Comparison of ENCODE assay signal across 18 mouse cellular contexts in genomic region chr14:20068365-20068764, GRCm38 (mm10).
A peak's percentile ranks its signal among the peaks of the same experiment; 100 is the strongest.
DNase-seq lines count a peak whose midpoint lies in the region; ATAC-seq and TF ChIP-seq lines count a peak whose summit lies in the region.
"Had no signal": no experiment of that assay in that cellular context is flagged by ENCODE, and none has a peak within 500 bp of the region (broad histone marks: within the 10 kb centered on the region; RNA-seq: fewer than 3 reads in every experiment).

No protein-coding gene starts in this region.

- peak; percentile 15; the same call in 1 of the 2 replicates for TF ChIP-seq CTCF in E14TG2a.4 (conservative IDR thresholded peaks at IDR 0.05; ENCODE audit: low read length)

- H3K4me2 ChIP-seq in heart, embryonic 11.5 days: no peak overlapping the region
- H3K4me2 ChIP-seq: hindbrain, embryonic 12.5 days; neural tube, embryonic 12.5 days had no signal

- H3K36me3 ChIP-seq in heart, embryonic 11.5 days (ENCODE audit: control insufficient read depth, insufficient read depth, low read length): no peaks in the 10 kb centered on the region
- no peaks in the 10 kb centered on the region for H3K36me3 ChIP-seq in E14TG2a.4 (ENCODE audit: insufficient read depth, low read length)
- H3K36me3 ChIP-seq in embryonic facial prominence, embryonic 10.5 days (replicated peaks): no peaks in the 10 kb centered on the region
- H3K36me3 ChIP-seq: embryonic facial prominence, embryonic 13.5 days; hindbrain, embryonic 12.5 days; limb, embryonic 12.5 days; neural tube, embryonic 12.5 days had no signal

- H3K9ac ChIP-seq in heart, embryonic 11.5 days (ENCODE audit: low read depth, low read length): no peak overlapping the region
- H3K9ac ChIP-seq: limb, embryonic 12.5 days; liver, embryonic 14.5 days; neural tube, embryonic 12.5 days had no signal

- H3K9me3 ChIP-seq in heart, embryonic 11.5 days (replicated peaks; ENCODE audit: control insufficient read depth, low read length): no peaks in the 10 kb centered on the region
- no peaks in the 10 kb centered on the region for H3K9me3 ChIP-seq in E14TG2a.4 (ENCODE audit: low read length)
- no peaks in the 10 kb centered on the region for H3K9me3 ChIP-seq in embryonic facial prominence, embryonic 10.5 days
- H3K9me3 ChIP-seq: embryonic facial prominence, embryonic 13.5 days; hindbrain, embryonic 12.5 days; limb, embryonic 12.5 days; neural tube, embryonic 12.5 days had no signal

- peak; percentile 27 for DNase-seq in heart, adult 11 months
- peak; percentile 23 for DNase-seq in lung, postnatal 10 days
- DNase-seq in lung, postnatal 25 days (ENCODE audit: low spot score): no peak
- DNase-seq in embryonic facial prominence, embryonic 10.5 days (ENCODE audit: low spot score): no peak
- DNase-seq in adrenal gland, postnatal 25 days: no peak
- DNase-seq: cerebellum, adult 11 months; heart, adult 2 months; kidney, adult 18-20 months; right cerebral cortex, postnatal 25 days had no signal

- H3K4me3 ChIP-seq in heart, embryonic 11.5 days (ENCODE audit: low read depth, low read length): no peak overlapping the region
- no peak overlapping the region for H3K4me3 ChIP-seq in E14TG2a.4 (replicated peaks; ENCODE audit: low read length)
- no peak overlapping the region for H3K4me3 ChIP-seq in embryonic facial prominence, embryonic 10.5 days
- H3K4me3 ChIP-seq: embryonic facial prominence, embryonic 13.5 days; heart, adult 2 months; hindbrain, embryonic 12.5 days; limb, embryonic 12.5 days; neural tube, embryonic 12.5 days had no signal

- H3K27ac ChIP-seq in heart, embryonic 11.5 days (ENCODE audit: low read depth, low read length): no peak overlapping the region
- 0 out of 2 replicates have a peak overlapping the region, but pooled peaks have one; percentile 64 for H3K27ac ChIP-seq in embryonic facial prominence, embryonic 10.5 days (replicated peaks)
- H3K27ac ChIP-seq: embryonic facial prominence, embryonic 13.5 days; heart, adult 2 months; hindbrain, embryonic 12.5 days; limb, embryonic 12.5 days; liver, embryonic 14.5 days; macrophage; neural tube, embryonic 12.5 days had no signal

- H3K4me1 ChIP-seq in heart, embryonic 11.5 days (ENCODE audit: control insufficient read depth, insufficient read depth, low read length): no peaks in the 10 kb centered on the region
- peaks cover 16% of the 10 kb centered on the region for H3K4me1 ChIP-seq in E14TG2a.4 (replicated peaks; ENCODE audit: low read depth, low read length)
- H3K4me1 ChIP-seq in embryonic facial prominence, embryonic 10.5 days: peaks cover 8% of the 10 kb centered on the region
- H3K4me1 ChIP-seq: limb, embryonic 12.5 days; neural tube, embryonic 12.5 days had no signal

- ATAC-seq in heart, embryonic 11.5 days (replicated peaks; ENCODE audit: insufficient number of reproducible peaks, low FRiP score, low TSS enrichment): no peak
- ATAC-seq: Patski had no signal

- 87% methylated on average over 2 of the region's 2 CpGs for whole genome bisulfite sequencing in heart, embryonic 11.5 days (ENCODE audit: insufficient replicate concordance)
- 86% methylated on average over 2 of the region's 2 CpGs for WGBS in embryonic facial prominence, embryonic 10.5 days

- no peaks in the 10 kb centered on the region for H3K27me3 ChIP-seq in heart, embryonic 11.5 days (ENCODE audit: control insufficient read depth, insufficient read depth, low read length)
- no peaks in the 10 kb centered on the region for H3K27me3 ChIP-seq in E14TG2a.4 (ENCODE audit: insufficient read depth, low read length)
- H3K27me3 ChIP-seq in embryonic facial prominence, embryonic 10.5 days (replicated peaks; ENCODE audit: low read depth, poor library complexity, severe bottlenecking): no peaks in the 10 kb centered on the region
- H3K27me3 ChIP-seq: embryonic facial prominence, embryonic 13.5 days; hindbrain, embryonic 12.5 days; limb, embryonic 12.5 days; neural tube, embryonic 12.5 days; Patski had no signal

Comparison
In these comparisons a context has a peak if more than half of its experiments do, and no peak if none do; other contexts are left out.
1. DNase-seq: peak in heart, adult 11 months (single experiment) and lung, postnatal 10 days (single experiment); none in lung, postnatal 25 days (single experiment), embryonic facial prominence, embryonic 10.5 days (single experiment) and adrenal gland, postnatal 25 days (single experiment).